Mouse (Mus musculus) left cerebral cortex, adult 8-10 months (tissue): ENCODE results near the gene Frmd4b. TPM values are rescaled to one million over a fixed set of nuclear protein-coding genes. Genes with fewer than 3 reads are reported as not detected.
"Not testable (repeated sequence)": the region's sequence is repeated elsewhere in the genome, so short reads cannot be mapped to it uniquely, and the experiment has no call there.

Experiments used
- DNase-seq, 2 experiments: peaks; one replicate each; pipeline ENCODE4 v3.0.0; 2022; ENCODE audit warnings: low spot score in 2 of 2
- total RNA-seq, 4 experiments: library from RNA; stranded (reverse); gene quantifications; 2 replicates each; pipeline ENCODE4 v1.2.4; 2022

Gene Frmd4b
- total RNA-seq, 4 experiments from 2014 or later = 20.1 to 23.7 (median 22.7) TPM

- DNase-seq = no peak
These were observed 236.1 kb downstream of the Frmd4b start for GRCm38 (mm10) chr6:97381275-97381674.

DNA sequence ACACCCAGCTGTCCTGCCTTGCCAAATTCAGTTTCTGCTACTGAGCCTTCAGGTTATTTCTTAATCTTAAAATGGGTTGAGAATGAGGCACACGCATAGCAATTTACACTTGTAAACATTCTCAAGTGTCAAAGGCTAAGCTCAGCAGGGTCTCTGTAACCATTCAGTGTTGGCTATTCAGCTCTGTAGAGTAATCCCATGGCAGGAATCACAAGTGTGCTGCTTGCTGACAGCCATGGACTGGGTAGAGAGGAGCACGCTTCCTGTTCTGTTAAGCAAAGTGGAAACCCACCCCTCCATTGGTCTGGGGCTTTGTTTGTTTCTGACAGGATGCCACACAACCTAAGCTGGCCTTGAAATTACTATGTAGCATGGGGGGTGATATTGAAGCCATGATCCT lies 246.4 kb downstream of the Frmd4b start:
- no peak for DNase-seq

GRCm38 (mm10) chr6:97370460-97370859 lies 246.9 kb downstream of the Frmd4b start:
- no peak for DNase-seq

- no peak for DNase-seq
These were observed 253.5 kb downstream of the Frmd4b start for GRCm38 (mm10) chr6:97363846-97364245.

DNA sequence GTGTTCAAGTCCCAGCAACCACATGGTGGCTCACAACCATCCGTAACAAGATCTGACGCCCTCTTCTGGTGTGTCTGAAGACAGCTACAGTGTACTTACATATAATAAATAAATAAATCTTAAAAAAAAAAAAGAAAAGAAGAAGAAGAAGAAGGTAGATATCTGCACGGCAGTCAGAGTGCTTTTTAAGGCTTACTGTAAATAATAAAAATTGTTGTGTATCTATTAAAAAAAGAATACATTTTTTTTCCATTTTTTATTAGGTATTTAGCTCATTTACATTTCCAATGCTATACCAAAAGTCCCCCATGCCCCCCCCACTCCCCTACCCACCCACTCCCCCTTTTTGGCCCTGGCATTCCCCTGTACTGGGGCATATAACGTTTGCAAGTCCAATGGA lies 259.7 kb downstream of the Frmd4b start:
- not testable (repeated sequence) for DNase-seq

- DNase-seq = no peak
These were observed 260.7 kb downstream of the Frmd4b start for GRCm38 (mm10) chr6:97356612-97357011.

- DNase-seq = no peak
These were observed 262.2 kb downstream of the Frmd4b start for GRCm38 (mm10) chr6:97355141-97355540.

DNA sequence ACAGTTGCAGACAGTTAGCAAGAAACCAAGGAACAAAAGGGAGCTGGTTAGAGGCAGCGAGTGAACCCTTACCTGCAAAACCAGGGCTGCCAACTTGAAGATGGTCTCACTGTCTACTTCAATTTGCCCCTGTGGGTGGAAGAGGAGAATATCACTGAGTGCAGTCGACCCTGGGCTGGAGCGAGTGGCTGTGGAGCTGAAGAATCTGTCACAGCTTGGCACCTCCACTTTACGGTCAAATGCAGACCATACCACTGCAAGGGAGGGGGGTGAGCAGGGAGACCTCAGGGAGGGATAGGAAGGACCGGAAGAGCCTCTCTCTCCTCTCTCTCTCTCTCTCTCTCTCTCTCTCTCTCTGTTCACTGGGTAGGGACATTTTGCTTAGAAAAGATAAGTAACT lies 263.4 kb downstream of the Frmd4b start:
- DNase-seq = no peak

DNA sequence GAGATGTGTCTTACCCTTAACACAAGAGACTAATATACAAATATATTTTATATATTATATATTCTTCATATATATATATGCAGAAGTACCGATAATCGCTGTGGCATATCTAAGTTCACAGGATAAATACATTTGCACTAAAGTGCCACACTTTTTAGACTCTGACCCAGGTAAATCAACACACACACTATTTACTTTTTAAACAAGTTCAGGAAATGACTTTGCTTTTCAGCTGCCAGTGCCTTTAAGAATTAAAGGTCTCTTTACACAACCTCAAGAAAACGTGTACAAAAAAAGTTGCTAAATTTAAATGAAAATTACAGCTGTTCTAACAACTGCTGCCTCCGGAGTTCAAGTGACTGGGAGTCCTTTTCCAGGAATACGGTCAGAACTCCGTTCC lies 264.0 kb downstream of the Frmd4b start:
- no peak for DNase-seq

DNA sequence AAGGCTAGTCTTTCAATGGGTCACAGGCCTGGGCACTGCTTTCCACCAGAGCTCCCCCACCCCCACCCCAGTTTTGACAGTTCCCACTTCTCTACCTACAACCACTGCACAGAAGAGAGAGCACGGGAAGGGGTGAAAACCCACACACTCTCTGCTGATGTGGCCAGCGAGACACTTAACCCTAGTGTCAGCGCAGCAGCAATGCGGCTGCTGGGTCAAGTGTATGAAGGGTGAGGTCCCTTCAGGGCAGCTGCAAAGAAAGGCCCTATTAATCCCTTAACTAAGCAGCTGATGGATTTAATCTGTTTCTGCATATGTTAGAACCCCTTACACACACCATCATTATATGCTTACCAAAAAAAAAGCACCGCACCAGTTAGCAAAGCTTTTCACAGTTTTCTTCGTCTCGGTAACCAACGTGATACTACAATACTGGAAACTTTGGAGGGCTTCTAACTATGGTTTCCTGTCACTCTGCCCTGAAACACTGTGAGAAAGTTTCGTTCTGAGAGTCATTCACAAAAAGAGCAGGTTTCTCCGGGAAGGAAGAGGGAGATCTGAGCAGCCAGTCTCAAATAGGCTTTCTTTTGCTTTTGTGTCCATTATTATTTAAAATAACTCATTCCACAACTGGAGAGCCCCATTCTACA lies 264.7 kb downstream of the Frmd4b start:
- DNase-seq = no peak

- no peak for DNase-seq
These were observed 267.8 kb downstream of the Frmd4b start for GRCm38 (mm10) chr6:97349355-97350138.

GRCm38 (mm10) chr6:97346932-97347331 lies 270.4 kb downstream of the Frmd4b start:
- no peak for DNase-seq

DNA sequence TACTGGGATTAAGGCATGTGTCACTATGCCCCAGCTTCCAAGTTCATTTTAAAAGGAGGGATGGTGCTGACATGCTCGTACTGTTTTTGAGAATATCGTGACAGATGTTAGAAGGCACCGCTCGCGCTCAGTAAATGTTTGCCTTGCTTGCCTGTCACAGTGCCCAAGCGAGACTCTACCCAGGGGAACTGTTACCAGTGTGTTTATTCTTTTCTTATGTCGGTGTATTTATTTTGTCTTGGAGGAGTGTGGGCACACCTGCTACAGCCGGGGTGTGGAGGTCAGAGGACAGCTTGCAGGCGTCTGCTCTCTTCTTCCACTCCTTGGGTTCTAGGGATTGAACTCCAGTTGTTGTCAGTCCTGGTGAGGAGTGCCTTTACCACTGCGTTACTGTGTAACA lies 270.8 kb downstream of the Frmd4b start:
- no peak for DNase-seq

DNA sequence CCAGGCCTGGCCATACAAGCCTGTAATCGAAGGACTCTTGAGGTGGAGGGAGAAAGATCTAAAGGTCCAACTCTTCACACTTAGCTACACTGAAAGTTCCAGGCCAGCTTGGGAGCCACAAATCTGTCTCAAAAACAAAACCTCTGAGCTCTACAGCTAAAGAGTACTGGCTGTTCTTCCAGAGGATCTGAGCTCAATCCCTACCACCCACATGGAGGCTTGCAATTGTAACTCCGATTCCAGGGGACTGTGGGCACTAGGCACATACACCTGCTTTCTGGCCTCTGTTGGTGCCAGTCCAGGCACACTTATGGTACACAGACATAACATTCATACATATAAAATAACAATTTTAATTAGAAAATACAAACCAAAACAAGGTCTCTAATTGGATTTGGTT lies 271.4 kb downstream of the Frmd4b start:
- DNase-seq = no peak

GRCm38 (mm10) chr6:97342185-97342584 lies 275.2 kb downstream of the Frmd4b start:
- no peak for DNase-seq

- no peak for DNase-seq
These were observed 275.7 kb downstream of the Frmd4b start for GRCm38 (mm10) chr6:97341628-97342027.

- no peak for DNase-seq
These were observed 276.2 kb downstream of the Frmd4b start for GRCm38 (mm10) chr6:97341148-97341547.

DNA sequence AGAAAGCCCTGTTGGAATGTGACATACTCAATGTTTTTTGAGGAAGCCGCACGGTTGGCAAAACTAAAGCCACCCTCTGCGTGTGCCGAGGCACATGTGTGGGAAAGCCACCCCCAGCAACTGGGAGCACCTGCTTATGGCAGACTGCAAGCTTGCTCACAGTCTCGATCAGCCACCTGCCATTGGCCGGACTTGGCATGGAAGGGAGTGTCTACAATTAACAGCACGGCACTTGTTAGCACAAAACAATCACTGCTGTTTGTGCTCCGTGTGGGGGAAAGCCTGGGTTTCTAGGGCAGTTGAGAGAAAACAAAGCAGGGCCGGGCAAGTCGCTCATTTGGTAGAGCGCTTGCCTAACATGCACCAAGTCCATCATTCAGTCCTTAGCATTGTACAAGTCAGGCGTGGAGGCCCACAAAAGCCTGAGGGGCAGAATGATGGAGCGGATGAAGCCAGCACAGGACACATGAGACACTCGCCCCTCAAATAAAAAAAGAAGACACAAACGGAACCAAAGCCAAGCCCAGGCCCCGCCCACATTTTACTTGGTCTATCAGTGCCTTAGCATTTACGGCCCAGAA lies 277.0 kb downstream of the Frmd4b start:
- peak in 1 of 2 experiments; percentile 54 for DNase-seq

DNA sequence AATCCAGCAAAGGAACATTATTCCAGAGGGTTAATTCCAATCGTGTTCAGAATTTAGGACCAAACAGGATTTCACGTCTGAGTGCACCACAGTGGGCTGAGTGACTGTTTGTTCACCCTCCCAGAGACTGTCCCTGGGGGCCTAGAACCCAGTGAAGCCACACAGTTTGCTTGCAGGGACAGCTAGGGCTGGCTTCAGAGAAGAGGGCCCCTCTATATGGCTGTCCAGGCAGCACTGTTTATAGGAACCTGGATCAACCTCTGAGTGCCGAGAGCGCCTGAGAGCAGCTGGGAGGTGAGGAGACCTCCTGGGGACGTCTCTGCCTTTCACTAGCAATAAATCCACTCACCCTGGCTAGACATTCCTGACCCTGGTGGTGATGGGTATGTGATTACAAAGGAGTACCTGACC lies 278.1 kb downstream of the Frmd4b start:
- no peak for DNase-seq

DNA sequence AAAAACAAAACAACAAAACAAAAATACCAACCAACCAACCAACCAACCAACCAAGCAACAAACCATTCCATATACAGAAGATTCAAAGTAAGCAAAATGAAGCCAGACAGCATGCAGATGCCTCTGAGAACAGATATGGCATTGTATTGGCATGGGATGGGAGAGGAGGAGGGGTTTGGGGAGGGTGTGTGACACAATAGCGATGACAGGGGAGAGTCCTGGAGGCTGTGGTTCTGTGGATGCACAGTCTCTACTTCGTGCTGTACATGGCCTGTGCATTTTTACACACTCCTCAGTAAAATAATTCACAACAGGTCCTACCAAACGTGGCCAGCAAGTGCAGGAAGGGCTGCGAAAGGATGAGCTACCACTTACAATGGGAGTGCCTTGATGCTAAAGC lies 278.5 kb downstream of the Frmd4b start:
- DNase-seq = no peak

DNA sequence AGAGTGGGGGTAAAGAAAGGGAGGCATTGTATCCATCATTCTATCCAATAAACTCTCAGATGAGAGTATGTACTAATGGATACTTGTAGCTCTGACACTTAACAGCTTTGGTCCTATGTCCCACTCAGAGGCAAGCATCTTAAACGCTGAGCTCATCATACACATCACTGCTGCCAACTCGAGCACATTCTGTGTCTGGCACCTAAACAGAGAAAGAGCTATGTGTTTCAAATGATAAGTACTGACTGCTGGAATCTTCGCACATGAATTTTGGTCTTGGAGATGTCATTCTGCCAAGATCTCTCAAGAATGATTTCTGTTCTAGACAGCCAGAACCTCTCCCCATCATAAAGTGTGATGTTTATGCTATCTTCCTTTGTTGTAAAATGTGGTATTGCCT lies 284.0 kb downstream of the Frmd4b start:
- DNase-seq = no peak

- no peak for DNase-seq
These were observed 293.4 kb downstream of the Frmd4b start for GRCm38 (mm10) chr6:97323951-97324350.

DNA sequence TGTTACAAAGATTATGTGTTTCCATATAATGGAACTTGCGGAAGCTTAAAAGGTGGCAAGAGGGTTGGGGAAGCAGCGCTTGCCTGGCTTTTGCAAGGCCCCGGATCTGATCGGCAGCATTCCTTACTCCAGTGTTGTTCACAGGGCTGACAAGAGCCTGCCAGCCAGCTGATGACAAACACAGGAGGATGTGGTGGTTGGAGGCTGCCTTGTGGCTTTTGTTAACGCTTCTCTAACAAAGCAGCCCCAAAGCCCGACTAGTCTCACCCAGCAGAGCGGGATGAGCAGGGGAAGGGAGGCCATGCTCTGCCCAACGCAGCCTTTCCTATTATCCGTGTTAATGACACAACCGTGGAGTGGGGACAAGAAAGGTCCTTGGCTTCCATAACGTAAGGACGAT lies 295.2 kb downstream of the Frmd4b start:
- no peak for DNase-seq
